Mouse (Mus musculus): ENCODE data around the gene Dffb. TPM values are rescaled to one million over a fixed set of nuclear protein-coding genes. Genes with fewer than 3 reads are reported as not detected.

Dffb gene
- polyA plus RNA-seq, 1 experiment from 2014 or later = 6.5 TPM

- Histone ChIP-seq H3K4me1 (replicated peaks; ENCODE audit: control insufficient read depth, insufficient read depth, low read length) (no peaks in the 10 kb centered on the region), H3K36me3 (ENCODE audit: control insufficient read depth, insufficient read depth) (peaks cover 42% of the 10 kb centered on the region), H3K9me3 (ENCODE audit: control insufficient read depth) (no peaks in the 10 kb centered on the region), H3K4me3 (ENCODE audit: low read depth, low read length) (no peak overlapping the region), H3K27me3 (replicated peaks; ENCODE audit: control insufficient read depth, insufficient read depth, low read length) (no peaks in the 10 kb centered on the region), H3K27ac (ENCODE audit: low read depth, low read length) (no peak overlapping the region), H3K4me2 (replicated peaks; ENCODE audit: low read depth) (no peak overlapping the region), H3K9ac (ENCODE audit: low read depth, low read length) (no peak overlapping the region)
- no peak for TF ChIP-seq CTCF (IDR thresholded peaks at IDR 0.05; ENCODE audit: low read depth)
- ATAC-seq = no peak
- 84% methylated on average over 6 of the region's 6 CpGs for WGBS
Measured at GRCm38 (mm10) chr4:154006264-154006663, 31.3 kb upstream of the Dffb start.

GRCm38 (mm10) chr4:154005488-154005887 is 30.6 kb upstream of the Dffb start:
- H3K4me1 ChIP-seq (replicated peaks; ENCODE audit: control insufficient read depth, insufficient read depth, low read length) = no peaks in the 10 kb centered on the region
- H3K27me3 ChIP-seq (replicated peaks; ENCODE audit: control insufficient read depth, insufficient read depth, low read length) = no peaks in the 10 kb centered on the region
- no peak overlapping the region for H3K4me2 ChIP-seq (replicated peaks; ENCODE audit: low read depth)
- no peak overlapping the region for H3K4me3 ChIP-seq (ENCODE audit: low read depth, low read length)
- ATAC-seq = no peak
- peaks cover 42% of the 10 kb centered on the region for H3K36me3 ChIP-seq (ENCODE audit: control insufficient read depth, insufficient read depth)
- no peak overlapping the region for H3K27ac ChIP-seq (ENCODE audit: low read depth, low read length)
- H3K9ac ChIP-seq (ENCODE audit: low read depth, low read length) = no peak overlapping the region
- 93% methylated on average over 5 of the region's 5 CpGs for WGBS
- no peak for TF ChIP-seq CTCF (IDR thresholded peaks at IDR 0.05; ENCODE audit: low read depth)
- no peaks in the 10 kb centered on the region for H3K9me3 ChIP-seq (ENCODE audit: control insufficient read depth)

GRCm38 (mm10) chr4:153993505-153993904 is 18.6 kb upstream of the Dffb start:
- WGBS = 86% methylated on average over 8 of the region's 8 CpGs

GRCm38 (mm10) chr4:153992715-153993114 is 17.8 kb upstream of the Dffb start:
- no peak for TF ChIP-seq CTCF (IDR thresholded peaks at IDR 0.05; ENCODE audit: low read depth)
- H3K9me3 ChIP-seq (ENCODE audit: control insufficient read depth) = no peaks in the 10 kb centered on the region
- 92% methylated on average over 10 of the region's 10 CpGs for WGBS
- H3K27me3 ChIP-seq (replicated peaks; ENCODE audit: control insufficient read depth, insufficient read depth, low read length) = no peaks in the 10 kb centered on the region
- H3K36me3 ChIP-seq (ENCODE audit: control insufficient read depth, insufficient read depth) = peaks cover 69% of the 10 kb centered on the region
- H3K9ac ChIP-seq (ENCODE audit: low read depth, low read length) = no peak overlapping the region
- ATAC-seq = no peak
- no peak overlapping the region for H3K4me3 ChIP-seq (ENCODE audit: low read depth, low read length)
- no peak overlapping the region for H3K27ac ChIP-seq (ENCODE audit: low read depth, low read length)
- H3K4me1 ChIP-seq (replicated peaks; ENCODE audit: control insufficient read depth, insufficient read depth, low read length) = no peaks in the 10 kb centered on the region
- no peak overlapping the region for H3K4me2 ChIP-seq (replicated peaks; ENCODE audit: low read depth)

More at GRCm38 (mm10) chr4:153993505-153993904, 18.6 kb upstream of the Dffb start:
- Histone ChIP-seq H3K4me3 (ENCODE audit: low read depth, low read length) (no peak overlapping the region), H3K4me2 (replicated peaks; ENCODE audit: low read depth) (no peak overlapping the region), H3K27ac (ENCODE audit: low read depth, low read length) (no peak overlapping the region), H3K4me1 (replicated peaks; ENCODE audit: control insufficient read depth, insufficient read depth, low read length) (no peaks in the 10 kb centered on the region), H3K27me3 (replicated peaks; ENCODE audit: control insufficient read depth, insufficient read depth, low read length) (no peaks in the 10 kb centered on the region), H3K9ac (ENCODE audit: low read depth, low read length) (no peak overlapping the region), H3K9me3 (ENCODE audit: control insufficient read depth) (no peaks in the 10 kb centered on the region), H3K36me3 (ENCODE audit: control insufficient read depth, insufficient read depth) (peaks cover 70% of the 10 kb centered on the region)
- no peak for TF ChIP-seq CTCF (IDR thresholded peaks at IDR 0.05; ENCODE audit: low read depth)
- no peak for ATAC-seq

GRCm38 (mm10) chr4:153980470-153980869 is 5.5 kb upstream of the Dffb start:
- no peak for ATAC-seq
- Histone ChIP-seq H3K9ac (ENCODE audit: low read depth, low read length) (no peak overlapping the region), H3K4me3 (ENCODE audit: low read depth, low read length) (no peak overlapping the region), H3K9me3 (ENCODE audit: control insufficient read depth) (no peaks in the 10 kb centered on the region), H3K4me2 (replicated peaks; ENCODE audit: low read depth) (no peak overlapping the region), H3K36me3 (ENCODE audit: control insufficient read depth, insufficient read depth) (peaks cover 46% of the 10 kb centered on the region), H3K27me3 (replicated peaks; ENCODE audit: control insufficient read depth, insufficient read depth, low read length) (no peaks in the 10 kb centered on the region), H3K27ac (ENCODE audit: low read depth, low read length) (no peak overlapping the region), H3K4me1 (replicated peaks; ENCODE audit: control insufficient read depth, insufficient read depth, low read length) (peaks cover 6% of the 10 kb centered on the region; the same call in 1 of the 2 replicates)
- no peak for TF ChIP-seq CTCF (IDR thresholded peaks at IDR 0.05; ENCODE audit: low read depth)
- WGBS = 90% methylated on average over 11 of the region's 11 CpGs

GRCm38 (mm10) chr4:153979243-153979642 is 4.3 kb upstream of the Dffb start:
- Histone ChIP-seq H3K27me3 (replicated peaks; ENCODE audit: control insufficient read depth, insufficient read depth, low read length) (no peaks in the 10 kb centered on the region), H3K27ac (ENCODE audit: low read depth, low read length) (no peak overlapping the region), H3K9ac (ENCODE audit: low read depth, low read length) (no peak overlapping the region), H3K4me1 (replicated peaks; ENCODE audit: control insufficient read depth, insufficient read depth, low read length) (peaks cover 6% of the 10 kb centered on the region; the same call in 1 of the 2 replicates), H3K36me3 (ENCODE audit: control insufficient read depth, insufficient read depth) (peaks cover 34% of the 10 kb centered on the region), H3K4me3 (ENCODE audit: low read depth, low read length) (no peak overlapping the region), H3K9me3 (ENCODE audit: control insufficient read depth) (no peaks in the 10 kb centered on the region), H3K4me2 (replicated peaks; ENCODE audit: low read depth) (no peak overlapping the region)
- no peak for ATAC-seq
- no peak for TF ChIP-seq CTCF (IDR thresholded peaks at IDR 0.05; ENCODE audit: low read depth)
- WGBS = 88% methylated on average over 10 of the region's 10 CpGs

GRCm38 (mm10) chr4:153975768-153976167 is 842 bp upstream of the Dffb start:
- no peaks in the 10 kb centered on the region for H3K27me3 ChIP-seq (replicated peaks; ENCODE audit: control insufficient read depth, insufficient read depth, low read length)
- H3K4me2 ChIP-seq (replicated peaks; ENCODE audit: low read depth) = peak overlapping the region; percentile 90
- peaks cover 25% of the 10 kb centered on the region for H3K36me3 ChIP-seq (ENCODE audit: control insufficient read depth, insufficient read depth)
- H3K9me3 ChIP-seq (ENCODE audit: control insufficient read depth) = no peaks in the 10 kb centered on the region
- 40% methylated on average over 6 of the region's 6 CpGs for WGBS
- no peak overlapping the region for H3K27ac ChIP-seq (ENCODE audit: low read depth, low read length)
- TF ChIP-seq CTCF (IDR thresholded peaks at IDR 0.05; ENCODE audit: low read depth) = peak; percentile 23; the same call in 1 of the 2 replicates
- H3K9ac ChIP-seq (ENCODE audit: low read depth, low read length) = peak overlapping the region; percentile 93
- peaks cover 6% of the 10 kb centered on the region; the same call in 1 of the 2 replicates for H3K4me1 ChIP-seq (replicated peaks; ENCODE audit: control insufficient read depth, insufficient read depth, low read length)
- no peak for ATAC-seq
- H3K4me3 ChIP-seq (ENCODE audit: low read depth, low read length) = peak overlapping the region; percentile 92

Data from intestine, postnatal 0 days (tissue).